Mouse (Mus musculus): ENCODE results near the gene Gm10722.
"Not testable (repeated sequence)": the region's sequence is repeated elsewhere in the genome, so short reads cannot be mapped to it uniquely, and the experiment has no call there.

Gm10722 gene

GRCm38 (mm10) chr9:3000445-3000972 lies at the start of gene Gm10722:
Gene Gm10722 (plus strand): TSS chr9:3000922.
- peak; percentile 10 for DNase-seq (ENCODE audit: low spot score)

GRCm38 (mm10) chr9:3001006-3001405 lies 284 bp downstream of the Gm10722 start:
- DNase-seq (ENCODE audit: low spot score), result peak; percentile 57

- DNase-seq (ENCODE audit: low spot score), result peak; percentile 100
Observed at GRCm38 (mm10) chr9:3001948-3002659, 1.4 kb downstream of the Gm10722 start.

- DNase-seq (ENCODE audit: low spot score), result not testable (repeated sequence)
Observed at GRCm38 (mm10) chr9:3002794-3003396, 2.2 kb downstream of the Gm10722 start, which contains the start of gene Gm11168. Gene Gm11168 (plus strand): TSS chr9:3003346.

- DNase-seq (ENCODE audit: low spot score), result not testable (repeated sequence)
Observed at GRCm38 (mm10) chr9:3006179-3006578, 5.5 kb downstream of the Gm10722 start.

- DNase-seq (ENCODE audit: low spot score), result peak; percentile 92
Observed at GRCm38 (mm10) chr9:3006636-3007035, 5.9 kb downstream of the Gm10722 start.

GRCm38 (mm10) chr9:3007272-3007671 lies 6.5 kb downstream of the Gm10722 start:
- DNase-seq (ENCODE audit: low spot score), result not testable (repeated sequence)

- not testable (repeated sequence) for DNase-seq (ENCODE audit: low spot score)
Observed at GRCm38 (mm10) chr9:3009331-3009730, 8.6 kb downstream of the Gm10722 start.

GRCm38 (mm10) chr9:3012054-3012621 lies 11.4 kb downstream of the Gm10722 start:
- DNase-seq (ENCODE audit: low spot score), result not testable (repeated sequence)

- not testable (repeated sequence) for DNase-seq (ENCODE audit: low spot score)
Observed at GRCm38 (mm10) chr9:3012733-3013279, 12.1 kb downstream of the Gm10722 start, which contains the start of gene Gm10721. Gene Gm10721 (plus strand): TSS chr9:3013140.

- DNase-seq (ENCODE audit: low spot score), result not testable (repeated sequence)
Observed at GRCm38 (mm10) chr9:3015354-3015753, 14.6 kb downstream of the Gm10722 start, which contains the start of gene Gm10720. Gene Gm10720 (plus strand): TSS chr9:3015654.

- DNase-seq (ENCODE audit: low spot score), result peak; percentile 13
Observed at GRCm38 (mm10) chr9:3015896-3016295, 15.2 kb downstream of the Gm10722 start.

- DNase-seq (ENCODE audit: low spot score), result not testable (repeated sequence)
Observed at GRCm38 (mm10) chr9:3017108-3017507, 16.4 kb downstream of the Gm10722 start, which contains the start of gene Gm10719. Gene Gm10719 (plus strand): TSS chr9:3017408.

- DNase-seq (ENCODE audit: low spot score), result peak; percentile 39
Observed at GRCm38 (mm10) chr9:3018944-3019343, 18.2 kb downstream of the Gm10722 start.

GRCm38 (mm10) chr9:3019835-3020727 lies 19.4 kb downstream of the Gm10722 start:
- DNase-seq (ENCODE audit: low spot score), result peak; percentile 89

- DNase-seq (ENCODE audit: low spot score), result peak; percentile 88
Observed at GRCm38 (mm10) chr9:3022316-3023008, 21.7 kb downstream of the Gm10722 start.

GRCm38 (mm10) chr9:3023312-3023984 lies 22.7 kb downstream of the Gm10722 start, which contains the start of gene Gm10718:
Gene Gm10718 (plus strand): TSS chr9:3023547.
- DNase-seq (ENCODE audit: low spot score), result peak; percentile 65

GRCm38 (mm10) chr9:3023985-3024648 lies 23.4 kb downstream of the Gm10722 start:
- peak; percentile 88 for DNase-seq (ENCODE audit: low spot score)

GRCm38 (mm10) chr9:3024912-3025467 lies 24.3 kb downstream of the Gm10722 start, which contains the start of gene Gm10717:
Gene Gm10717 (plus strand): TSS chr9:3025417.
- DNase-seq (ENCODE audit: low spot score), result peak; percentile 82
